Mouse (Mus musculus) kidney, adult 2 months (tissue): ENCODE results near the gene Enpp1.

Source experiments
- CTCF ChIP-seq: fragments of 200-500 bp; conservative IDR thresholded peaks from 2 replicates; pipeline ENCODE4 v1.5.1; 2011; ENCODE audit warnings: low read depth, mild to moderate bottlenecking, control low read depth, low read length, moderate library complexity, mixed read lengths; ENCODE audit not compliant: insufficient read depth, insufficient read length
- POLR2A ChIP-seq: fragments of 200-500 bp; IDR thresholded peaks from one replicate; pipeline ENCODE4 v1.6.1; 2011; ENCODE audit warnings: low read depth, low read length, control low read depth

DNA sequence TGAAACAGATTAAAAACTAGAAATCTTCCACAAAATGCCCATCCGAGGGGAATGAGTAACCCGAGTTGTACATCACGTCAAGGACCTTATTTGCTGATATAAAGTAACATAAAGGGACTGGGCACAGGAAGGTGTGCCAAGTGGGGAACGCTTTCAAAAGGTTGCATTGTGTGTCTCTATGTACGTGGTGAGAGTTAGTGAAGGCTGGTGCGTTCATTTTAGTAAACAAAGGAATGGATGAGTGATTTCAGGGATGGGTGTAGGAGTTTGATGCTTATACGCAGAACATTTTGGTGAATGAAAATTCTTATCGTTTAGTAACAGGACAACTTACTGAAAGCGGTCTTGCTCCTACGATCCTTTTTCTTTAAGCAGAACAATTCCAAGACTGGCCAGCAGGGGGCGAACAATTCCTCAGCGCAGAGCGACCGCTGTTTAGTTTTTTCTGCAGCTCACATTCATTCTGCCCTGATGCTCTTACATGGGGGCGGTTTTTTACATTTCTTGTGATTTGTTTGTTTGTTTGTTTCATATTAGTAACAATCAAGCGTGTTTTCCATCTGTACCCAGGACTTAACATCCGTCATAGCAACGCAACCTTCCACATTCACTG is 81.4 kb downstream of the Enpp1 start:
- TF ChIP-seq POLR2A: no peak
- TF ChIP-seq CTCF: peak; percentile 78
